16 mouse cellular contexts compared by ENCODE assay signal in the genomic region with DNA sequence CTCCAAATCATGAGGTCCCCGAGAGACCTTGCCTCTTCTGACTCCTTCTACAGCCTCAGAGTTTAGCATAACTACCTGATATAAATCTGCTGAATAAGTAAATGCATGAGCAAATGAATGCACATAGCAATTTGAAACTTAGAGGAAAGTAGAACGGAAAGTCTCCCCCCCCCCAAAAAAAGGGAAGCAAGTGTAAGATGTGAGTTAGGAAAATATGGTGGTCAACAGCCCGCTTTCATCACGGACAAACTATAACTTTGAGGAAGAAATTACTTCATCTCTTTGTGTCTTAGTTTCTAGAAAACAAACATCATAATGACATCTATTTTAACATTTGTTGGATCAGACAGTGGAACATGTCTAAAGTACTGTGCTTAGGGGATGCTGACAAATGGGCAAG.
"Had no signal": no experiment of that assay in that cellular context is flagged by ENCODE, and none has a peak within 500 bp of the region (broad histone marks: within the 10 kb centered on the region; RNA-seq: fewer than 3 reads in every experiment).

No protein-coding gene starts in this region.

- H3K4me3 ChIP-seq: megakaryocyte, embryonic 14.5 days; midbrain, embryonic 12.5 days; midbrain, embryonic 15.5 days; neural tube, embryonic 12.5 days; stomach, embryonic 15.5 days had no signal

- H3K4me2 ChIP-seq: lung, embryonic 14.5 days; midbrain, embryonic 12.5 days; midbrain, embryonic 15.5 days; neural tube, embryonic 12.5 days; stomach, embryonic 15.5 days had no signal

- DNase-seq: lung, adult 18-20 months; lung, embryonic 14.5 days; lung, postnatal 10 days; lung, postnatal 36 days; right cerebral cortex, postnatal 14 days; thymus, adult 2 months; thymus, postnatal 25 days; thymus, postnatal 4 days had no signal

- H3K4me1 ChIP-seq: megakaryocyte, embryonic 14.5 days; midbrain, embryonic 12.5 days; midbrain, embryonic 15.5 days; neural tube, embryonic 12.5 days; stomach, embryonic 15.5 days had no signal

- H3K27me3 ChIP-seq: megakaryocyte, embryonic 14.5 days; midbrain, embryonic 12.5 days; midbrain, embryonic 15.5 days; neural tube, embryonic 12.5 days; stomach, embryonic 15.5 days had no signal

- H3K27ac ChIP-seq: liver, embryonic 14.5 days; macrophage; midbrain, embryonic 12.5 days; midbrain, embryonic 15.5 days; neural tube, embryonic 12.5 days; stomach, embryonic 15.5 days; stomach, postnatal 0 days had no signal

- H3K9me3 ChIP-seq: megakaryocyte, embryonic 14.5 days; midbrain, embryonic 12.5 days; midbrain, embryonic 15.5 days; neural tube, embryonic 12.5 days; stomach, embryonic 15.5 days had no signal

- ATAC-seq: midbrain, embryonic 15.5 days had no signal

- H3K36me3 ChIP-seq: midbrain, embryonic 12.5 days; midbrain, embryonic 15.5 days; neural tube, embryonic 12.5 days; stomach, embryonic 15.5 days had no signal

- H3K9ac ChIP-seq: liver, embryonic 14.5 days; lung, embryonic 14.5 days; midbrain, embryonic 12.5 days; midbrain, embryonic 15.5 days; neural tube, embryonic 12.5 days; stomach, embryonic 15.5 days had no signal
